Mouse (Mus musculus) bone marrow, adult 2 months (tissue): Measurements from ENCODE around the gene Anapc15-ps. TPM values are rescaled to one million over a fixed set of nuclear protein-coding genes. Genes with fewer than 3 reads are reported as not detected.

Experiments used
- H3K27ac ChIP-seq: fragments of 200-500 bp; 2 replicates; pipeline ENCODE4 v1.5.1; 2012; ENCODE audit warnings: low read depth, mild to moderate bottlenecking, control low read depth, inconsistent platforms, low read length; ENCODE audit not compliant: control insufficient read depth, poor library complexity, insufficient read depth
- H3K4me1 ChIP-seq: fragments of 200-500 bp; 2 replicates; pipeline ENCODE4 v1.6.1; 2011; ENCODE audit warnings: low read length; ENCODE audit not compliant: control insufficient read depth, insufficient read depth
- H3K4me3 ChIP-seq: fragments of 200-500 bp; replicated peaks from 2 replicates; pipeline ENCODE3; 2011; ENCODE audit warnings: mild to moderate bottlenecking, low read depth, low read length, control low read depth; ENCODE audit not compliant: control insufficient read depth
- CTCF ChIP-seq: fragments of 200-500 bp; IDR thresholded peaks from 2 replicates; pipeline ENCODE4 v1.5.1; 2011; ENCODE audit warnings: low read length, control low read depth; ENCODE audit not compliant: control insufficient read depth, insufficient read depth
- POLR2A ChIP-seq: fragments of 200-500 bp; IDR thresholded peaks from 2 replicates; pipeline ENCODE4 v1.6.1; 2011; ENCODE audit warnings: low read depth, mild to moderate bottlenecking, control low read depth, low read length, borderline replicate concordance; ENCODE audit not compliant: control insufficient read depth
- WGBS: fragments of 180-500 bp; shearing (Covaris S2); methylation state at CpG from one replicate; pipeline ENCODE4 v1.1.7; 2018; 5-methylcytosine and 5-hydroxymethylcytosine counted together
- polyA plus RNA-seq: library from polyadenylated mRNA; stranded (reverse); fragments of >200 nt; gene quantifications from 2 replicates; pipeline ENCODE4 v1.2.4, GENCODE M21; 2011; ENCODE audit warnings: low replicate concordance; ENCODE audit not compliant: missing spikeins, insufficient read depth, insufficient read length

Gene Anapc15-ps
- polyA plus RNA-seq, 1 experiment = not detected

DNA sequence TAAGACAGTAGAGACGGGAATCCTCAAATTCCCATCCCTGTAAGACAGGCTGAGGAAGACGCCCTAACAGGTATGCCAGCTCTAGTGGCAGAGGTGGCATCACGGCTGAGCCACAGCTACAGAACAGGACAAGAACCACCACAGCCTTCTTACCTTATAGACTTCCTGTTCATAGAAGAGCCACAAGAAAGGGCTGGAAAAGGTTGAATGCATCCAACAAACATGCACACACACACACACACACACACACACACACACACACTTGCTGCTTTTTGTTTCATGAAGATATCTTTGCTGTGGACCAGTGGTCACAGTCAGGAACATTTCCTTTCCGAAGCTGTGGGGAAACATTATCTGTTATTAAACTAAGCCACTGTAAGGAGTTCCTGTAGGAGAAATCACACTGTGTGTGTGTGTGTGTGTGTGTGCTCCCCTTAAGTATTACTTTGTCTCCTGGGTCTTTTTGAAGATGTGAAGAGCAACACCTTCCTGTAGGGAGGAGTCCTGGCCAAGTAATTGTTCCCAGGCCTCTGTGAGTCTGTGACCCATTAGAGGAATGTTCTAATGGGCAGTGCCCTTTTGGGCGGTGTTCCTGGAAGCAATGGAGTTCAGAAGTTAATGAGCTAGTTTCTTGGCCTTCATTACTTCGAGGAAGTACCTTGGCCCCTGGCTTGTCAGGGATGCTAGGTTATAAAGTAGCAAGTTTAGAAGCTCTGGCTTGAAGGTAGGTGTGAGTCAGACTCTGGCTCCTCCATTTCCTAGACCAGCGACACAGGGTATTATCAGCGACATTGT is 25.9 kb upstream of the Anapc15-ps start:
- Histone ChIP-seq H3K4me3 (no peak overlapping the region), H3K4me1 (peaks cover 2% of the 10 kb centered on the region), H3K27ac (no peak overlapping the region)
- no peak for TF ChIP-seq POLR2A
- TF ChIP-seq CTCF = no peak
- WGBS = 74% methylated on average over 8 of the region's 8 CpGs

DNA sequence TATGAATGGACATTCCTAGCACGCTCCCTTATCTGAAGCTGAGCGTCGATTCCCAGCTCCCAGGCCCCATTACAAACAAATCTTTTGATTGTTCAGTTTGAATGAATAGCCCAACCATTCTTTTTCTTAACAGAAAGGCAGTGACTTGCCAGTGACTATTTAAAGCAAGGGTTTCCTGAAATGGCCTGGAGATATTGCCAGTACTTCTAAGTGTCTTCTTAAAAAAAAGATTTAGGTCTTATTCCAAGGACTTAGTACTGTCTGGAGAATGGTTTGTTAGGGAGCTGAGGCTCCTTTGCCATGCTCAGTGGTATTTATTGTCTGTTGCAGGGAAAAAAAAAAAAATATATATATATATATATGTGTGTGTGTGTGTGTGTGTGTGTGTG is 23.0 kb upstream of the Anapc15-ps start:
- 87% methylated on average over 3 of the region's 3 CpGs for WGBS
- TF ChIP-seq CTCF = no peak
- TF ChIP-seq POLR2A = no peak
- Histone ChIP-seq H3K4me3 (no peak overlapping the region), H3K27ac (no peak overlapping the region), H3K4me1 (no peaks in the 10 kb centered on the region)

DNA sequence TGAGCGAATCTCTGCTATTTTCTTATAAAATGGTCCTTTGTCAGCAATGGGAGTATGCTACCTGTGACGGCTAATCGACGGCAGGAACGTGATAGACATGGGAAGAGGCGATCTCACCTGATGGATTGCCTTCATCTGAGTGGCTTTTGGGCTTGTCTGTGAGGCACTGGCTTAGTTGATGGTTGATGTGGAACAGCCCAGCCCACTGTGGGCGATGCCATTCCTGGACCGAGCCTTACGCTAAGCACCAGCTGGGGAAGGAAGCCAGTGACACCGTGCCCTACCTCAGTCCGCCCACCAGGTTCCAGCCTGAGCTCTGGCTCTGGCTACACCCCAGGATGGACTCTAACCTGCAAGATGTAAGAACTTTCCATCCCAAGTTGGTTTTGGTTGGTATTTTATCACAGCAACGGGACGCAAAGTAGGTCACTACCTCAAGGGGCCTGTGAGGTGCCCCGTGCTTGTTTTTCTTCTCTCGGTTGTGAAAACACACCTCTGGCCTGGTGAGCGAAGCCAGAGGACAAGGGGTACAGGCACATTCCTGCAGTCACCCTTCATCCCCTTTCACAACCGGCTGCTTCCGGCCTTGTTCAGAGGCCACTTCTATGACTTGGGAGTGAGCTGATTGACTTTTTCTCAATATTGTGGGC is 22.5 kb upstream of the Anapc15-ps start:
- 85% methylated on average over 18 of the region's 18 CpGs for WGBS
- H3K4me1 ChIP-seq = no peaks in the 10 kb centered on the region
- TF ChIP-seq POLR2A = no peak
- TF ChIP-seq CTCF = no peak
- H3K4me3 ChIP-seq = no peak overlapping the region
- H3K27ac ChIP-seq = no peak overlapping the region

DNA sequence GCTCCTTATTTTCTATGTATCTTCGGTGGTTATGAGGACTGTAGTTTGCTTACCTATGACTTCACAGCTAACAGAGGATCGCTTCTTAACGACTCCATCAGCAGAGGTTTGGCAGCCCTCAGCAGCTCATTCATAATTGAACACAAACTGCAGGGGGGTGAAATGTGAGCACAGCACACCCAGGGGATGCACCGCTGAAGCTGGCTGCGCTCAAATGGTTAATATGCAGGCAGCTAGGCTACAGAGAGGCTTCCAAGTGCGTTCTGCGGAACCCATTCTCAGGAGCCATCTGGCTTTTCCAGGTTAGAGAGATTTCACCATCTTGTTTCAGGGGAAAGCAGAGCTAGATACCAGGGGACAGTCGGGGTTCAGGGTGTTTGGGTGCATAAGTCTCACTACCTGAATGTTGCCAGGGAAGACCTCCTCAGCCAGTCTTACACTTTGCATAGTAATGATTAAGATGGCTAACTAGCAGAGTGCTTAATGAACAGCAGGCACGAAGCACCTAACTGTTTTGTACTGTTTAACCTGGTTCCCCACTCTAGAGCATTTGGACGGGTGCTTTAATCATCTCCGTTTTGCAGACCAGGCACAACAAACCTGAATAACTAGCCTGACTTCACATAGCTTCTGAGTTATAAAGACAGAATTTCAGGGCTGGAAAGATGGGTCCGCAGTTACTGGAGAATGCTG is 21.5 kb upstream of the Anapc15-ps start:
- Histone ChIP-seq H3K27ac (no peak overlapping the region), H3K4me1 (peaks cover 2% of the 10 kb centered on the region; the same call in 1 of the 2 replicates), H3K4me3 (no peak overlapping the region)
- WGBS = 87% methylated on average over 12 of the region's 12 CpGs
- no peak for TF ChIP-seq POLR2A
- TF ChIP-seq CTCF = no peak

DNA sequence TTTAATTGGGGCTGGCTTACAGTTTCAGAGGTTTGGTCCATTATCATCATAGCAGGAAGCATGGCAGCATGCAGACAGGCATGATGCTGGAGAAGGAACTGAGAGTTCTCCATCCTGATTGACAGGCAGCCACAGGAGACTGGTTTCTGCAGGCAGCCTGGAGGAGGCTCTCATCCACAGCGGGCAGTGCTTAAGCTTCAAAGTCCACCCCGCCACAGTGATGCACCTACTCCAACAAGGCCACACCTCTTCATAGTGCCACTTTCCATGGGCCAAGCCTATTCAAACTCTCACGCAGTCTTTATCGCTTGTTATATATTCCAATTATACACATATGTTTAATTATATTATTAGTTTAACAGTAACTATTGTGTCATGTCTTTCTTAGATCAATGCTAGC is 18.1 kb upstream of the Anapc15-ps start:
- peaks cover 2% of the 10 kb centered on the region; the same call in 1 of the 2 replicates for H3K4me1 ChIP-seq
- no peak overlapping the region for H3K27ac ChIP-seq
- no peak overlapping the region for H3K4me3 ChIP-seq
- no peak for TF ChIP-seq POLR2A
- TF ChIP-seq CTCF = no peak
- WGBS = 94% methylated on average over 4 of the region's 4 CpGs

DNA sequence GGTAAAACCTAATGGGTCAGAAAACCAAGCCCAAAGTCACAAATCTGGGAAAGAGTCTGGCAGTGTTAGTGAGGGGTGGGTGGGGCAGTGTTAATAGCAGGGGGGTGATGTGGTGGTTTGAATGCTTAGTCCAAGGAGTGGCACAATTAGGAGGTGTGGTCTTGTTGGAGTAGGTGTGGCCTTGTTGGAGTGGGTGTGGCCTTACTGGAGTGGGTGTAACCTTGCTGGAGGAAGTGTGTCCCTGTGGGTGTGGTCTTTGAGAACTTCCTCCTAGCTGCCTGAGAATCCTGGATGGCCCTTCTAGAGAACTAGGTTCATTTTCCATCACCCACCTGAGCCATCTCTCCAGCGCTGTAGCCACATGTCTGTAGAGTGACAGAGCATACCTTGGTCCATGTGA is 16.6 kb upstream of the Anapc15-ps start:
- 100% methylated on average over 1 of the region's 1 CpGs for WGBS
- H3K4me1 ChIP-seq = peaks cover 2% of the 10 kb centered on the region; the same call in 1 of the 2 replicates
- H3K27ac ChIP-seq = no peak overlapping the region
- H3K4me3 ChIP-seq = no peak overlapping the region
- TF ChIP-seq CTCF (no peak), POLR2A (no peak)

DNA sequence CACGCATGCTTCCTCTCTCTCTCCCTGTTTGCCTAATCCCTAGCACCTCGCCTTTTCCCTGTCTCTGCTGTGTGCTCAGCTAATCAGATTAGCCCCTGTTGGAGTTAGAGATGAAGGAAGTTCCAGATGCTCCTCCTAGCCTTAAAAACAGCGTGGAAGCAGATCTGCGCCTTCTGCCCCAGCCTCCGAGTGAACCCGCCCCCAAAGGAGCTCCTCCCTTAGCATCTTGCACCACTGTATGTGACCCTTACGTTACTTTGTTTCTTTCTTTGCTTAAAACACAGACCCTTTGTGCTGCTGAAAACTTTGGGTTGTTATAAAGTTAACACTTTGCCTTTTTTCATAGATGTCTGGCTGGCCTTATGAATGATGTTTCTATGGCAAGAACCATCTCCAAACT is 15.8 kb upstream of the Anapc15-ps start:
- Histone ChIP-seq H3K27ac (no peak overlapping the region), H3K4me3 (no peak overlapping the region), H3K4me1 (peaks cover 2% of the 10 kb centered on the region; the same call in 1 of the 2 replicates)
- 82% methylated on average over 7 of the region's 7 CpGs for WGBS
- TF ChIP-seq POLR2A (no peak), CTCF (no peak)

DNA sequence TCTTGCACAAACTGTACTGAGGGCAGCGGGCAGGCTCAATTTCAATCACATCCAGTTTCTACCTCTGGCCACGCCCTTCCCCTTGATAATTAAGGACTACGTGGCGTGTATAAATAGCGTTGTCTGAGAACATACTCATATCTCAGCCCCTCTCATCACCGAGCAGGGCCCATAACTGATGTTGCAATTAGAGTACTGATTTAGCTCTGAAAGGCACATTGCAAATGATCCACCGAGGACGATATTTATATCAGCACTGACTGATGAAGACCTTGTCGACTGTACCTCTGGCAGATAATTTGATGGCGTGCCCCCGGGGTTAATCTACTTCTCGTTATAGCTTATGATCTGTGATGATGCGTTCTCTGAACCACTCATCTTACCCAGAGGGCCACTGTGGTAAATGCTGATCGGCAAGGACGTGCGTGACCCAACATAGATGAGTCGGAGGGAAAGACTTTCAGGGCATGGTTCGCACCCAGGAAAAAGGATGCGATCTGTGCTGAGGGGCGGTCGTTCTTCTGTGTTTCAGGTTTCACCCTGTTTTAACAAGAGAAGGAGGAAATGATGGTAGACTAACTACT is 14.4 kb upstream of the Anapc15-ps start:
- no peak overlapping the region for H3K4me3 ChIP-seq
- no peak for TF ChIP-seq POLR2A
- no peak for TF ChIP-seq CTCF
- H3K4me1 ChIP-seq = peaks cover 2% of the 10 kb centered on the region; the same call in 1 of the 2 replicates
- H3K27ac ChIP-seq = no peak overlapping the region
- 82% methylated on average over 21 of the region's 21 CpGs for WGBS
